Mouse (Mus musculus) midbrain, postnatal 0 days (tissue): ENCODE results near the gene Hk1. TPM values are rescaled to one million over a fixed set of nuclear protein-coding genes. Genes with fewer than 3 reads are reported as not detected.
A peak's percentile ranks its signal among the peaks of the same experiment; 100 is the strongest.
"Not testable (repeated sequence)": the region's sequence is repeated elsewhere in the genome, so short reads cannot be mapped to it uniquely, and the experiment has no call there.

Experiments used
- ATAC-seq: fragments of 200-750 bp; cut with Nextera tagmentation; 2 replicates; pipeline ENCODE4 v1.8.0; 2017; ENCODE audit warnings: moderate number of reproducible peaks, mild to moderate bottlenecking, moderate TSS enrichment, moderate library complexity; ENCODE audit not compliant: low FRiP score
- DNase-seq: peaks from one replicate; pipeline ENCODE4 v3.0.0-alpha.2; 2015; ENCODE audit warnings: low spot score
- H3K27ac ChIP-seq: fragments of 300-500 bp; sonication (generic); 2 replicates; pipeline ENCODE4 v1.5.1; 2014; ENCODE audit warnings: low read depth, mild to moderate bottlenecking, low read length, mixed read lengths
- H3K27me3 ChIP-seq: fragments of 300-500 bp; sonication (generic); 2 replicates; pipeline ENCODE4 v1.6.1; 2014; ENCODE audit warnings: low read length, control low read depth, mixed read lengths; ENCODE audit not compliant: insufficient read depth
- H3K36me3 ChIP-seq: fragments of 300-500 bp; sonication (generic); 2 replicates; pipeline ENCODE4 v1.6.1; 2014; ENCODE audit warnings: low read length, control low read depth, mixed read lengths; ENCODE audit not compliant: insufficient read depth
- H3K4me1 ChIP-seq: fragments of 300-500 bp; sonication (generic); 2 replicates; pipeline ENCODE4 v1.6.1; 2014; ENCODE audit warnings: mild to moderate bottlenecking, control low read depth, antibody characterized with exemption, low read length, mixed read lengths; ENCODE audit not compliant: insufficient read depth
- H3K4me2 ChIP-seq: fragments of 300-500 bp; sonication (generic); 2 replicates; pipeline ENCODE4 v1.6.1; 2014; ENCODE audit warnings: low read depth, mild to moderate bottlenecking, low read length, mixed read lengths; ENCODE audit not compliant: poor library complexity, severe bottlenecking
- H3K4me3 ChIP-seq: fragments of 300-500 bp; sonication (generic); 2 replicates; pipeline ENCODE4 v1.5.1; 2014; ENCODE audit warnings: low read depth, mild to moderate bottlenecking, low read length, moderate library complexity
- H3K9ac ChIP-seq: fragments of 300-500 bp; sonication (generic); replicated peaks from 2 replicates; pipeline ENCODE4 v1.6.1; 2014; ENCODE audit warnings: mild to moderate bottlenecking, low read length, moderate library complexity, mixed read lengths; ENCODE audit not compliant: poor library complexity, severe bottlenecking
- H3K9me3 ChIP-seq: fragments of 300-500 bp; sonication (generic); 2 replicates; pipeline ENCODE4 v1.6.1; 2016; ENCODE audit warnings: low read length, control low read depth
- CTCF ChIP-seq: IDR thresholded peaks from 2 replicates; pipeline ENCODE4 v1.5.1; 2016; ENCODE audit warnings: antibody characterized with exemption, mild to moderate bottlenecking
- WGBS: fragments of 180-500 bp; shearing (Covaris S2); extraction: QIAGEN DNeasy Blood & Tissue Kit; methylation state at CpG from one replicate; pipeline ENCODE4 v1.1.7; 2014; 5-methylcytosine and 5-hydroxymethylcytosine counted together
- polyA plus RNA-seq: library from polyadenylated mRNA; unstranded; fragments of >200 nt; fragmentation: Nextera tagmentation; extraction: Ambion mirVana; gene quantifications from 2 replicates; pipeline ENCODE4 v1.2.1, GENCODE M21; 2015
- total RNA-seq: library from RNA; depleted of rRNA; stranded (reverse); fragments of >200 nt; gene quantifications from 2 replicates; pipeline ENCODE4 v1.2.3, GENCODE M21; 2014

Hk1 gene
- total and polyA plus RNA-seq, 2 experiments from 2014 or later: 103 to 157 TPM

- Histone ChIP-seq H3K4me2 (no peak overlapping the region), H3K27ac (no peak overlapping the region), H3K4me3 (no peak overlapping the region), H3K9ac (no peak overlapping the region), H3K9me3 (no peaks in the 10 kb centered on the region), H3K27me3 (no peaks in the 10 kb centered on the region), H3K36me3 (no peaks in the 10 kb centered on the region), H3K4me1 (no peaks in the 10 kb centered on the region; the same call in 1 of the 2 replicates)
- ATAC-seq (no peak), DNase-seq (no peak)
- no peak for TF ChIP-seq CTCF
- WGBS: 88% methylated on average over 10 of the region's 10 CpGs
Measured at GRCm38 (mm10) chr10:62328886-62329412, 50.8 kb downstream of the Hk1 start.

DNA sequence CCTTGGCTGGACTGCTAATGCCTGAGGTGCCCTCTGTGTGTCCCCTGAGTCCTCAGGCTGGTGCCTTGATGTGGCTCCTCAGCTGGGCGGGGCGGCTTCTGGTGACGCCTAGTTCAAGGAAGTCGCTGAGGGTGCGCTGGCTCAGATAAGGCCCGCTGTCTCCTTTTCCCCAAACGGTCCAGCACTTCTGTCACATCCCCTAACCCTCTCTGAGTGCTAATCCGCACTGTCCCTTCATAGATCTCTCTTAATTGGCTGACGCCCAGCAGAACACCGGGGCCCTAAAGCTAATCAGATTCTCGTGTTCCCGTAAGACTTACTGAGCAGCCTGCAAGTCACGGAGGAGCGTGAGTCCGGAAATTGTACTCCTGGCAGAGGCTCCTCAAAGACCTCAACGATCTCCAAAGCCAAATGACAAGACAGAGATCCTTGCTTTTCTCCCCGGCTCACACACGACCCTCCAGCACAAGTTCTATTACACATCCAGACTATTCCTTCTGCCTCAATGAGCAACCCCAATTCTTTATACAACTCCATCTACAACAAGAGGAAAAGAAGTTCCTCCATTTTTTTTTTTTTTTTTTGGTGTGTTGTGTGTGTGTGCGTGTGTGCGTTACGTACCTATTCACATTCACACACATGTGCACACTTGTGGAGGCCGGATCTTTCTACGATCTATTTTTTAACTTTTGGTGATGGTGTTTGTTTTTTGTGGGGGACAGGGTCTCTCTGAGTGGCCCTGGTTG lies 52.0 kb downstream of the Hk1 start:
- no peaks in the 10 kb centered on the region for H3K9me3 ChIP-seq
- DNase-seq (peak; percentile 40), ATAC-seq (no peak)
- no peak overlapping the region for H3K4me3 ChIP-seq
- H3K9ac ChIP-seq: no peak overlapping the region
- no peaks in the 10 kb centered on the region for H3K36me3 ChIP-seq
- H3K4me1 ChIP-seq: no peaks in the 10 kb centered on the region; the same call in 1 of the 2 replicates
- no peak for TF ChIP-seq CTCF
- no peaks in the 10 kb centered on the region for H3K27me3 ChIP-seq
- no peak overlapping the region for H3K4me2 ChIP-seq
- H3K27ac ChIP-seq: no peak overlapping the region
- WGBS: 57% methylated on average over 23 of the region's 23 CpGs

DNA sequence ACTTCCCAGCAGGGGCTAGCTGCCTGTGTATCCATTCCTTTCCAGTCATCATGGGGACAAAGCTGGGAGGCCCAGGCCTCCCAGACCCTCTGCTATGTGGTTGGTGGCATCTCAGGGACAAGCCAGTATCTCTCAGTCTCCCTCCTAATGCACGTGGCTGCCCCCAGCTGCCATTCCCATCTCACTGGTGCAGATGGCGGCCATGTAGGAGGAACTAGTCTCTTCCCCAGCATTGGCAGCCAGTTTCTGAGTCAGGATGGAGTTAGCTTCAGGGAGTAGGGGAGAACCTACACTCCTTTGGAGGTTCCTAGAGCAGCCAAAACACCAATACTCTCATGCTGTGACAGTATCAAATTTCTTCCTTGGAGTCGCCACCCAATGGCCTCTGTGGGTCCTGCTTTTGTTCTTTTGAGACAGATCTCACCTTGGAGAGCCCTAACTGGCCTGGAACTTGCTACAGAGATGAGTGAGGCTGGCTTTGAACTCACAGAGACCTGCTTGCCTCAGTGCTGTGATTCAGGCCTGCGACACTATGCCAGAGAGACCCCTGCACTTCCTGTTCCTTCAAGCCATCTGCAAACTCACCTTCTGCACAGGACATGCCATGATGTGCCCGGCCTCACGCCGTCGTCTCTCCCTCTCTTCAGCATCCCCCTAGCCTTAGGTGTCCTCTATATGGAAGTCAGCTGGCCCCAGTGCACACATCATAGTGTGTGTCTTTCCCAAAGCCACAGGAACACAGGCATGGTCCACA lies 52.7 kb downstream of the Hk1 start:
- H3K36me3 ChIP-seq: no peaks in the 10 kb centered on the region
- H3K4me2 ChIP-seq: no peak overlapping the region
- H3K9ac ChIP-seq: no peak overlapping the region
- no peak for DNase-seq
- WGBS: 76% methylated on average over 8 of the region's 8 CpGs
- H3K4me1 ChIP-seq: no peaks in the 10 kb centered on the region
- no peak overlapping the region for H3K27ac ChIP-seq
- H3K9me3 ChIP-seq: no peaks in the 10 kb centered on the region
- no peak for ATAC-seq
- H3K4me3 ChIP-seq: no peak overlapping the region
- no peak for TF ChIP-seq CTCF
- no peaks in the 10 kb centered on the region for H3K27me3 ChIP-seq

GRCm38 (mm10) chr10:62326002-62326401 lies 53.7 kb downstream of the Hk1 start:
- Histone ChIP-seq H3K4me1 (no peaks in the 10 kb centered on the region), H3K4me2 (no peak overlapping the region), H3K4me3 (no peak overlapping the region), H3K9me3 (no peaks in the 10 kb centered on the region), H3K27ac (no peak overlapping the region), H3K9ac (no peak overlapping the region), H3K27me3 (no peaks in the 10 kb centered on the region), H3K36me3 (no peaks in the 10 kb centered on the region)
- ATAC-seq: no peak
- no peak for DNase-seq
- no peak for TF ChIP-seq CTCF
- 94% methylated on average over 8 of the region's 8 CpGs for WGBS

GRCm38 (mm10) chr10:62322821-62323220 lies 56.9 kb downstream of the Hk1 start:
- ATAC-seq, H3K27ac ChIP-seq, H3K9ac ChIP-seq, H3K4me1 ChIP-seq, DNase-seq, H3K4me2 ChIP-seq, H3K4me3 ChIP-seq, H3K36me3 ChIP-seq, H3K27me3 ChIP-seq, H3K9me3 ChIP-seq: not testable (repeated sequence)
- 93% methylated on average over 8 of the region's 8 CpGs for WGBS

DNA sequence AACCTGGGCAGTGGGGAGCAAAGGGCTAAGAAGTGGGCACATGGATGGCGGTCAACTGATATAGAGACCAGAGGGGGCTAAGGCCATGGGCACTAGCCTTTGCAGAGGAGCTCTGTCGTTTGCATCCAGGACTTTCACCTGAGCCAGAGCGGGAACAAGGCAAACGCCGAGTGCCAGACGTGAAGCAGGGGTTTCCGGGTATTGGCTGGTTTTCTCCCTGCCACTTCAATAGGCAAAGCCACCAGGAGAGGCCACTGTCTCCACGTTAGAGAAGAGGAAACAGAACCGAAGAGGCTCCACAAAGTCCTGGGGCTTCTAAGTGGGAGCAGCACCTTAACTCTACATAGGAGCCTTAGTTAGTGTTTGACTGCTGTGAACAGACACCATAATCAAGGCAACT lies 58.3 kb downstream of the Hk1 start:
- no peak overlapping the region for H3K4me2 ChIP-seq
- no peaks in the 10 kb centered on the region for H3K4me1 ChIP-seq
- TF ChIP-seq CTCF: peak; percentile 42
- no peak overlapping the region for H3K4me3 ChIP-seq
- H3K9ac ChIP-seq: no peak overlapping the region
- H3K27me3 ChIP-seq: no peaks in the 10 kb centered on the region
- whole genome bisulfite sequencing: 77% methylated on average over 9 of the region's 9 CpGs
- no peak for ATAC-seq
- H3K9me3 ChIP-seq: no peaks in the 10 kb centered on the region
- DNase-seq: no peak
- H3K27ac ChIP-seq: no peak overlapping the region
- no peaks in the 10 kb centered on the region for H3K36me3 ChIP-seq
